Mouse (Mus musculus) intestine, embryonic 15.5 days (tissue): ENCODE measurements around the gene D2hgdh. TPM values are rescaled to one million over a fixed set of nuclear protein-coding genes. Genes with fewer than 3 reads are reported as not detected.

Experiments used
- ATAC-seq: fragments of 200-750 bp; cut with Nextera tagmentation; 2 replicates; pipeline ENCODE4 v1.8.0; 2017; ENCODE audit warnings: moderate TSS enrichment, moderate library complexity
- H3K27ac ChIP-seq: fragments of 300-500 bp; sonication (generic); 2 replicates; pipeline ENCODE4 v1.5.1; 2015; ENCODE audit warnings: mild to moderate bottlenecking, inconsistent platforms
- H3K27me3 ChIP-seq: fragments of 300-500 bp; sonication (generic); replicated peaks from 2 replicates; pipeline ENCODE4 v1.6.1; 2015; ENCODE audit warnings: inconsistent platforms
- H3K36me3 ChIP-seq: fragments of 300-500 bp; sonication (generic); 2 replicates; pipeline ENCODE4 v1.6.1; 2015; ENCODE audit warnings: inconsistent platforms
- H3K4me1 ChIP-seq: fragments of 300-500 bp; sonication (generic); replicated peaks from 2 replicates; pipeline ENCODE4 v1.6.1; 2015; ENCODE audit warnings: inconsistent platforms
- H3K4me2 ChIP-seq: fragments of 300-500 bp; sonication (generic); replicated peaks from 2 replicates; pipeline ENCODE4 v1.6.1; 2015; ENCODE audit warnings: mild to moderate bottlenecking, inconsistent platforms
- H3K4me3 ChIP-seq: fragments of 300-500 bp; sonication (generic); replicated peaks from 2 replicates; pipeline ENCODE4 v1.5.1; 2015; ENCODE audit warnings: inconsistent platforms
- H3K9ac ChIP-seq: fragments of 300-500 bp; sonication (generic); 2 replicates; pipeline ENCODE4 v1.6.1; 2015; ENCODE audit warnings: inconsistent platforms
- H3K9me3 ChIP-seq: fragments of 300-500 bp; sonication (generic); 2 replicates; pipeline ENCODE4 v1.6.1; 2016; ENCODE audit warnings: inconsistent platforms
- WGBS: fragments of 180-500 bp; shearing (Covaris S2); methylation state at CpG from one replicate; pipeline ENCODE4 v1.1.7; 2015; 5-methylcytosine and 5-hydroxymethylcytosine counted together
- polyA plus RNA-seq: library from polyadenylated mRNA; unstranded; fragments of >200 nt; fragmentation: Nextera tagmentation; extraction: Ambion mirVana; gene quantifications from 2 replicates; pipeline ENCODE4 v1.2.1, GENCODE M21; 2015

D2hgdh gene
- 14.0 and 14.1 TPM in 2 replicates for polyA plus RNA-seq

DNA sequence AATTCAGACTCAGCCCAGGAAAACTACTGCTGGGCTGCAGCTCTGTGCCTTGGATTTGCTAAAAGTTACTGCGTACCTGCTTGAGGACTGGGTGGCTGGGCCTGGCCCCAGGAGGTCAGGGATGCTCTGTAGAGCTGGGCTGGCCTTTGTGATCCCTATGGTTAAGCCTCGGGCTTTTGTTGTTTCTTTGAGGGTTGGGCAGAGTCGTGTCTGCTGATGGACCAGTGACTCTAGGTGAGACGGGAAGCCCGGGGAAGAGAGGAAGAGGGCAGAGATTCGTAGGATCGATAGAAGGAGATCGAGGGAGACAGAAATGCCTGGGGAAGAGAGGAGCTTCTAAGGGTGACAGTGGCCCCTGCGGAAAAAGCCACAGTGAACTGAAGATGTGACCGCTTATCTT lies at the start of gene D2hgdh:
TSS of gene D2hgdh (plus strand) at position 301 of the 400 bp plus-strand sequence.
- no peaks in the 10 kb centered on the region for H3K9me3 ChIP-seq
- peaks cover 6% of the 10 kb centered on the region; the same call in 1 of the 2 replicates for H3K4me1 ChIP-seq
- peak within 1 kb of the TSS; percentile 52 for H3K4me3 ChIP-seq
- H3K9ac ChIP-seq, result peak within 1 kb of the TSS; percentile 66
- ATAC-seq, result peak; percentile 15; the same call in 1 of the 2 replicates
- peaks cover 2% of the 10 kb centered on the region; the same call in 1 of the 2 replicates for H3K36me3 ChIP-seq
- H3K27me3 ChIP-seq, result no peaks in the 10 kb centered on the region
- peak within 1 kb of the TSS; percentile 83 for H3K4me2 ChIP-seq
- peak within 1 kb of the TSS; percentile 96 for H3K27ac ChIP-seq
- WGBS, result 6% methylated on average over 10 of the region's 10 CpGs

DNA sequence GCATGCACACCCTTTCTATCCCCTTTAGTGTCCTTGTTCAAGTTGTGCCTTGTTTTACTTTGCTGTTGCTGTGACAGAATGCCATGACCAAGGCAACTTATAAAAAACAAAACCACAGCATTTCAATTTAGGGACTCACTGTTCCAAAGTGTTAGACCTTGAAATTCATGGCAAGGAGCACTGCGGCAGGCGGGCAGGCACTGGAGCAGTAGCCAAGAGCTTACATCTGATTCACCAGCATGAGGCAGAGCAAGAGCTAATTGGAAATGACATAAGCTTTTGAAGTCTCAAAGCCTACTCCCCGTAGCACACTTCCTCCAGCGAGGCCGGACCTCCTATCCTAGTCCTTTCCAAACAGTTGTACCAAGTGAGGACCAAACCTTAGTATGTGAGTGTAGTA lies 48.0 kb upstream of the D2hgdh start:
- Histone ChIP-seq H3K36me3 (peaks cover 36% of the 10 kb centered on the region), H3K27me3 (no peaks in the 10 kb centered on the region), H3K4me2 (no peak overlapping the region), H3K27ac (no peak overlapping the region), H3K4me1 (no peaks in the 10 kb centered on the region), H3K4me3 (no peak overlapping the region), H3K9ac (no peak overlapping the region), H3K9me3 (no peaks in the 10 kb centered on the region)
- 92% methylated on average over 5 of the region's 5 CpGs for WGBS
- ATAC-seq, result no peak

DNA sequence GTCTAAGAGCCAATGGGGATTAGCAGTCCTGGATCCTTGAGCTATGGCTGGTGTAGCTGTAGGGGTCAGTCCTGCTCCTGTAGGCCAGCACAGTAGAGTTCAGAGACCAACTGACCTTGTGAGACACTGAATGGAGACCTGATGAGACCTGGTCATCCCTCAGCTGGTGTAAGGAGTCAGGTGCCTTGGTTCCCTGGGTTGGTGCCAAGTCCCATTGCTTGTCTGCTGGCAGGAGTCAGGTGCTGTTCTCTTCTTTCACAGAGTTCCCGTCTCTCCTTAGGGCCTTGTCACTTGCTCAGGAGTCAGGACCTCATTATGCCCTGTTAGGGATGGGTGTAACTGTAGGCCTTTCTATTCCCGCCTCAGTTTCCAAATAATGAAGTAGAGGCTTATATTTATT lies 37.8 kb upstream of the D2hgdh start:
- Histone ChIP-seq H3K27ac (no peak overlapping the region), H3K4me3 (no peak overlapping the region), H3K4me1 (no peaks in the 10 kb centered on the region), H3K27me3 (no peaks in the 10 kb centered on the region), H3K36me3 (peaks cover 53% of the 10 kb centered on the region), H3K9me3 (no peaks in the 10 kb centered on the region), H3K9ac (no peak overlapping the region), H3K4me2 (no peak overlapping the region)
- ATAC-seq, result no peak
- WGBS, result 86% methylated on average over 2 of the region's 2 CpGs

DNA sequence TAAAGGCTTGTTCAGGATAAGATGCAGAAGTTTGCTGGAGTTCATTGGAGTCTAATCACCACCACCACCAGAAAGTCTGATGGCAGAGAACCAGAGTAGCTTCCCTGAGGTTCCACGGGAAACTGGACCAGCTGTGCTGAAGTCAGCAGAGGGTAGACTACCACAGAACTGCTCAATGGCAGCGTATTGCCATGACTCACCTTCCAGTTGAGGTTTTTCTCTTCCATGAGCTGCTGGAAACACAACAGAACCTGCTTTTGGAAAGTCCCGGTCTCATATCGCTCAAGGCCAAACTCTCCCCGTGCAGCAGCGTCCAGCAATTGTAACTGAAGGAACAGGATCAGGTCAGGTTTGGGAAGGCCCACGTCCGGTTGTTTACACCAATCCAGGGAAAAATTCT lies 30.2 kb upstream of the D2hgdh start:
- Histone ChIP-seq H3K27ac (no peak overlapping the region), H3K4me2 (no peak overlapping the region), H3K36me3 (peaks cover 37% of the 10 kb centered on the region), H3K9ac (no peak overlapping the region), H3K27me3 (no peaks in the 10 kb centered on the region), H3K4me1 (no peaks in the 10 kb centered on the region), H3K9me3 (no peaks in the 10 kb centered on the region), H3K4me3 (no peak overlapping the region)
- WGBS, result 90% methylated on average over 8 of the region's 8 CpGs
- no peak for ATAC-seq

DNA sequence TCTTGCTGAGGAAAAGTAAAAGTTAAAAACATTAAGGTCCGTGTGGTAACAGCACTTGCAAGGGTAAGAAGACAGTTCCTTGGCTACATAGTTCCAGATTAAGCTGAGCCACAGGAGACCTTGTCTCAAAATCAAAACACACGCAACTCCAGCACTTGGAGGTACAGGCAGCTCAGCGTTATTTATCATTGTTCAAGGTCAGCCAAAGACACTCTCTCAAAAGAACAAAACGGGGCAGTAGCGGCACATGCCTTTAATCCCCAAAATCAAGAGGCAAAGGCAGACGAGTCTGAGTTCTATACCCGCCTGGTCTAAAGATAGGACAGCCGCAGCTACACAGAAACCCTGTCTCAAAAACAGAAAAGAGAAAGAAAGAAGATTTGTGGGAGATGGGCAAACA lies 28.8 kb upstream of the D2hgdh start:
- Histone ChIP-seq H3K4me3 (no peak overlapping the region), H3K9me3 (no peaks in the 10 kb centered on the region), H3K36me3 (peaks cover 33% of the 10 kb centered on the region), H3K27me3 (no peaks in the 10 kb centered on the region), H3K4me2 (no peak overlapping the region), H3K27ac (no peak overlapping the region), H3K4me1 (no peaks in the 10 kb centered on the region), H3K9ac (no peak overlapping the region)
- no peak for ATAC-seq
- 85% methylated on average over 8 of the region's 8 CpGs for WGBS

DNA sequence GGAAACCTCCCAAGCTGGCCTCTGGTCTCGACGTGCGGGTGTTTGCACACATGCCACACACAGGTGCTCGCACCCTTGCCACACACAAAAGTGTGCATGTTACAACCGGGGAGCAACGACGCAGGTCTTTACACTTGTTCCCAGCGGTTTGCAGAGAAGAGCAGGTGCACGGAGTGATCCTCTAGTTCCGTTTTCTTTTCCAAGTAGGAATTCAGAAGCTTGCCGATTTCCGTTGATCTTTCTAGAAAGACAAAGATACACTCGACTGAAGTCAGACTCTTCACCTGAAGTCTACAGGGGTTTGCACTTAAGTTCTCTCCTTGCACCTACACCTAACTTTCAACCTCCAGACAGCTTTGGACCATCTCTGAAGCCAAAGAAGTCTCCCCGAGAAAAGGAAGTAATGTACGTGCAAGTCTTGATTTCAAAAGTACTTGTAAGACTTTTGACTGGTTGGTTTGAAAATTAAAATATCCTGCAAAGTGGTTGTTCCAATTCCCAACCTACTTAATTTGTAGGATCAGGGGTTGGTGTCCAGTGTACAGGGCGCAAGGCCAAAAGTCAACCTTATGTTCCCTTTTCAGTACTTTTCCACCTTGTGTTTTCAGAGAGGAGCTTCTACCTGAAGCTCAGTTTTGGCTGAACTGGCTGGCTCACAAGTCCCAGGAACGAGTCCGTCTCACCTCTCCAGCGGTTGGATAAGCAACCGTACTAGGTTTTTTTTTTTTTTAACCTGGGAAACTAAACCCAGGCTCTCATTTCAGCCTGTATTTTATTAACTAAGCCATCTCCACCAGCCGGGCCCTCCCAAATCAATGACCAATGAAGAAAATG lies 23.8 kb upstream of the D2hgdh start:
- no peak for ATAC-seq
- Histone ChIP-seq H3K4me1 (peaks cover 14% of the 10 kb centered on the region), H3K9ac (peak overlapping the region; percentile 63), H3K4me3 (peak overlapping the region; percentile 61), H3K27ac (peak overlapping the region; percentile 72; the same call in 1 of the 2 replicates), H3K9me3 (no peaks in the 10 kb centered on the region), H3K27me3 (no peaks in the 10 kb centered on the region), H3K36me3 (no peaks in the 10 kb centered on the region), H3K4me2 (peak overlapping the region; percentile 90)
- WGBS, result 72% methylated on average over 21 of the region's 21 CpGs

DNA sequence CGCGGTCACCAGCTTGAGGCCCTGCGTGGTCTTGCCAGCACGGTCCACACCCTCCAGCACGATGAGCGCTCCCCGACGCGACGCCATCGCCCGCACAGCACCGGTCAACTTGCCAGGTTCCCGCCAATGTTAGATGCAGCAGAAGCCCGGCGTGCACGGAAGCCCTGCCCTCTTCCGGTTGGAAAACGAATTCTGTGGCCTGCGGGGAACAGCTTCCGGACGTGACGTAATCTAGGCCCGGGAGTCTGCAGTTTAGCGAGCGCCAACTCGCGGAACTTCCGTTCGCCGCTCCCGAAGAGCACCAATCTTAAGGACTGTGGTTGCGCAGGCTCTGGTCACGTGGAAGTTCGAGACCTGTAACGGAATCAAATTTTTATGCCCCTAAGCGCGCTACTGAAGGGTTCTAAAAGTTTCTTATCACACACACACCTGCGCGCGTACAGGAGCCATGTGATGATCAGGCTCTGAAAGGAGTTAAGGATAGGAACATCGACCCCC lies 22.9 kb upstream of the D2hgdh start, which contains the start of gene Dtymk:
TSS of gene Dtymk (minus strand) at position 194 of the 498 bp plus-strand sequence.
- H3K4me1 ChIP-seq, result peaks cover 14% of the 10 kb centered on the region
- peak; percentile 59 for ATAC-seq
- H3K4me2 ChIP-seq, result peak within 1 kb of the TSS; percentile 90
- peak within 1 kb of the TSS; percentile 63 for H3K9ac ChIP-seq
- no peaks in the 10 kb centered on the region for H3K9me3 ChIP-seq
- peak within 1 kb of the TSS; percentile 61 for H3K4me3 ChIP-seq
- H3K27me3 ChIP-seq, result no peaks in the 10 kb centered on the region
- WGBS, result under 1% methylated on average over 42 of the region's 42 CpGs
- peak within 1 kb of the TSS; percentile 98 for H3K27ac ChIP-seq
- H3K36me3 ChIP-seq, result peaks cover 8% of the 10 kb centered on the region

DNA sequence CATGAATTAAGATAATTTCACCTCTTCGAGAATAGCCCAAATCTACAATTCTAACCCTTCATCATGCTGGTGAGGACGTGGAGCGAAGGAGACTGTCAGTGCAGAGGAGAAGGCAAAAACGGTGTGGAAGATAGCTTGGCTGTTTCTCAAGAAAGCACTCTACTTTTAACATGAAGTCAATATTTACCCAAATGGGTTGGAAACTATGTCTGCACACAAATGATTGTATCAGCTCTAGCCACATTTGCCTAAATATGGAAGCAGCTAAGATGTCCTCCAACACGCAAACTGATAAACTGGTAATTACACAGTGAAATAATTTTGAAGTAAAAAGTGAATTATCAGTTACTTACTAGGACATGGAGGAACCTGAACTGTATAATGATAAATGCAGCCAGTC lies 21.9 kb upstream of the D2hgdh start:
- no peaks in the 10 kb centered on the region for H3K9me3 ChIP-seq
- H3K4me1 ChIP-seq, result peaks cover 14% of the 10 kb centered on the region
- no peak overlapping the region for H3K9ac ChIP-seq
- 77% methylated on average over 5 of the region's 5 CpGs for WGBS
- ATAC-seq, result no peak
- H3K36me3 ChIP-seq, result peaks cover 12% of the 10 kb centered on the region
- peak overlapping the region; percentile 90 for H3K4me2 ChIP-seq
- no peak overlapping the region; the same call in 1 of the 2 replicates for H3K4me3 ChIP-seq
- 0 out of 2 replicates have a peak overlapping the region, but pooled peaks have one; percentile 98 for H3K27ac ChIP-seq
- no peaks in the 10 kb centered on the region for H3K27me3 ChIP-seq

DNA sequence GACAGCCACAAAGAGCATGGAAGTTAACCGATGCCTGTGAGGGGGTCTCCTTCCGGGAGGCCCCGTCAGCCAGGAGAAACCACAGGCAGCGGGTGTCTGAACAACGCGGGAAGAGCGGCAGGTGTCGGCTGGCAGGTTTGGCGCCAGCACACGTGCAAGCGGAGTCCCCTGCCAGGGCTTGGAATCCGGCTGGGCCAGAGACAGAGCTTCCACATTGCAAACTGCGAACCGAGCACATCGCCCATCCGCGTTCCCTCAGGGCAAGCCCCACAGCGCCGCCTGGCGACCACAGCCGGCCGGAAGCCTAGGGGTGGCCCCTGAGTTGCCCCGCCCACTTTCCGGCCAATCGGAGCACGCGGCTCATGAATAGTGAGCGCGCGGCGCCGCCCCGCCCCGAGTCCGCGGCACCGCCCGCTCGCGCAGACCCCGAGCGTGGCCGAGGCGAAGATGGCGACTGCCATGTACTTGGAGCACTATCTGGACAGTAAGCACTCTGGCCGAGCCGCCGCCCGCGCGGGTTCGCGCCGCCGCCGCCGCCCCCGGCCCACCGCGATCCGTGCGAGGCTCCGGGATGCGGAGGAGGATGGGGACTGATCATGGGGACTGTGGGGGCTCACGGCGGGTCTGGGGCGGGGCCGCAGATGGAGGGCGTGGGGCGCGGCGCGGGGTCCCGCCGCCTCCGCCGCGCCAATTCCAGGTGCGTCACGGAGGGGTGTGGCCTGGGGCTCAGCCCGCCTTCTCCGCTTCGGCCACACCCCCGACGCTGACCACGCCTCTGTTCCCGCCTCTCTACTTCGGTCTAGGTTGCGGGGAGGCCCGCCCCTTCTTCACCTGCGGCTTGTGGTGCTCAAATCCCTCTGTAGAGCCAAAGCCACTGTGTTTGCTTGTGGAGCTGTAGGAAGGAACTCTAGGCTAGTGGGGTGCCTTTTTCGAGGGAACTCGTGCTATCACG lies 20.9 kb upstream of the D2hgdh start, which contains the start of gene Ing5:
TSS of gene Ing5 (plus strand) at position 410 of the 952 bp plus-strand sequence.
- Histone ChIP-seq H3K27me3 (no peaks in the 10 kb centered on the region), H3K36me3 (peaks cover 12% of the 10 kb centered on the region), H3K9me3 (no peaks in the 10 kb centered on the region), H3K4me1 (peaks cover 14% of the 10 kb centered on the region), H3K4me2 (peak within 1 kb of the TSS; percentile 90), H3K9ac (peak within 1 kb of the TSS; percentile 80), H3K4me3 (peak within 1 kb of the TSS; percentile 87), H3K27ac (peak within 1 kb of the TSS; percentile 98)
- peak; percentile 93 for ATAC-seq
- under 1% methylated on average over 88 of the region's 94 CpGs for WGBS

DNA sequence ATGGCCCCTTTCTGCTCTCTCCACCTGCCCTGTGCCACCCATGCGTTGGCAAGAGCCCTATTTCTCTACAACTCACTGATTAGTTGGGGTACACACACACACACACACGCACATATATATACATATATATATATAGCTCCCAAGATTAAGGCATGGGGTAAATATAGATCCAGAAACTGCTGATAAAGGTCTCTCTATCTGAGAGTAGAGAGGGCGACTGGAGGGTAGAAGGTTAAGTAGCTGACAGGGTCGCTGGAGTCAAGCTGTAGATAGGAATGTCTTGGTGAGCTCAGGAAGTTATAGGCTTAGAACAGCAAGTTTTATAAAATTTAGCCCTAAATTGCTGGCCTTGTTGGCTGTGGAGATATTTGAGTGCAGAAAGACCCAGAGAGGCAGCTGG lies 19.9 kb upstream of the D2hgdh start:
- H3K27ac ChIP-seq, result no peak overlapping the region
- peak overlapping the region; percentile 90 for H3K4me2 ChIP-seq
- no peaks in the 10 kb centered on the region for H3K27me3 ChIP-seq
- ATAC-seq, result no peak
- H3K36me3 ChIP-seq, result peaks cover 12% of the 10 kb centered on the region
- H3K4me3 ChIP-seq, result peak overlapping the region; percentile 87; the same call in 1 of the 2 replicates
- H3K4me1 ChIP-seq, result peaks cover 14% of the 10 kb centered on the region
- 67% methylated on average over 4 of the region's 4 CpGs for WGBS
- H3K9me3 ChIP-seq, result no peaks in the 10 kb centered on the region
- H3K9ac ChIP-seq, result no peak overlapping the region

DNA sequence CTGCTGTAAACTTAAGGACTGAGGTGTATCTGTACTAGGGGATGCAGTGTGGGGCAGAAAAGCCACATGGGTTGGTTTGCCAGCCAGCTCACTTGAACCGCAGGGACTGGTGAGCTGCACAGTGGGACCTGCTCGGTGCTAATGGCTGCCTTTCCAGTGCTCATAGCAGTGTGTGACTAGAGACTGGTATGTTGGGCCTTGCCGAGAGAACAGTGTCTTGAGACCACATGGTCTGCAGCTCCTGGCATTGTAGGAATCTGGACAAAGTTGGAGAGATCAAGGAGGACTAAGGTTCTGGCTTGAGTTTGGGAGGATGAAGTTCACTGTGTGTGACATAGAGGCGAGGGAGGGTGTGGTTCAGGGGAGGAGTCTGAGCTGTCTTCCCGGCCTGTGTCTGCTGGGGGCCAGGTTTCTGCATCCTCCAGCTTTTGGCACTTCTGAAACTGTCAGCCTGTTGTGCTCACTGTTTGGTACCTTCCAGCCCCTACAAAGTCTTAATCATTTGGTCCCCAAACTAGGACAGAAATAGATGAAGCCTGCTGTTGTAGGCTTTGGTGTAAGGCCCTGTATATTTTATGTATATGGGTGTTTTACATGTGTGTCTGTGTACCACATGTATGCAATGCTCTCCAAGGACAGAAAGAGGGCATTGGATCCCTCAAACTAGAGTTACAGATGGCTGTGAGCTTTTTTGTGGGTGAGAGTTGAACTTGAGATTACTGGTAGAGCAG lies 19.3 kb upstream of the D2hgdh start:
- Histone ChIP-seq H3K4me2 (peak overlapping the region; percentile 90), H3K36me3 (peaks cover 12% of the 10 kb centered on the region), H3K27ac (no peak overlapping the region), H3K9me3 (no peaks in the 10 kb centered on the region), H3K4me1 (peaks cover 14% of the 10 kb centered on the region), H3K4me3 (no peak overlapping the region), H3K9ac (no peak overlapping the region), H3K27me3 (no peaks in the 10 kb centered on the region)
- ATAC-seq, result no peak
- 73% methylated on average over 5 of the region's 5 CpGs for WGBS
